8 mouse cellular contexts compared by ENCODE assay signal in genomic region chr1:160863027-160863426, GRCm38 (mm10). TPM values are rescaled to one million over a fixed set of nuclear protein-coding genes. Genes with fewer than 3 reads are reported as not detected.
DNase-seq lines count a peak whose midpoint lies in the region; ATAC-seq and TF ChIP-seq lines count a peak whose summit lies in the region.

No protein-coding gene starts in this region.

- no peaks in the 10 kb centered on the region for H3K4me1 ChIP-seq in heart, embryonic 12.5 days (replicated peaks)
- H3K4me1 ChIP-seq in liver, postnatal 0 days (ENCODE audit: insufficient read depth) = no peaks in the 10 kb centered on the region

- ATAC-seq in heart, embryonic 12.5 days (ENCODE audit: insufficient number of reproducible peaks, low FRiP score) = no peak
- ATAC-seq in liver, postnatal 0 days = peak; percentile 56

- peak; percentile 8 to 26 for DNase-seq in heart, adult 18-20 months
- peak; percentile 9 for DNase-seq in thymus, postnatal 25 days
- DNase-seq in thymus, postnatal 0 days (ENCODE audit: low spot score) = no peak
- peak; percentile 12 to 50 for DNase-seq in frontal cortex, postnatal 36 days (ENCODE audit: low spot score in 2 of 2)
- DNase-seq in liver, postnatal 0 days = no peak
- DNase-seq in yolk sac, embryonic 10.5 days (ENCODE audit: low spot score) = no peak
- DNase-seq in gastrocnemius, postnatal 10 days = no peak

- H3K27me3 ChIP-seq in heart, embryonic 12.5 days (replicated peaks) = no peaks in the 10 kb centered on the region
- H3K27me3 ChIP-seq in liver, postnatal 0 days (ENCODE audit: insufficient read depth, low read length) = no peaks in the 10 kb centered on the region

- 45% methylated on average over 4 of the region's 4 CpGs for WGBS in heart, embryonic 12.5 days
- WGBS in liver, postnatal 0 days (ENCODE audit: insufficient replicate concordance) = 53% methylated on average over 4 of the region's 4 CpGs

- H3K9me3 ChIP-seq in heart, embryonic 12.5 days (replicated peaks) = no peaks in the 10 kb centered on the region
- H3K9me3 ChIP-seq in liver, postnatal 0 days (ENCODE audit: low read length) = no peaks in the 10 kb centered on the region

- no peaks in the 10 kb centered on the region for H3K36me3 ChIP-seq in heart, embryonic 12.5 days
- H3K36me3 ChIP-seq in liver, postnatal 0 days (replicated peaks; ENCODE audit: insufficient read depth, low read length) = no peaks in the 10 kb centered on the region

- no peak overlapping the region for H3K4me2 ChIP-seq in heart, embryonic 12.5 days
- no peak overlapping the region for H3K4me2 ChIP-seq in liver, postnatal 0 days (ENCODE audit: low read depth, low read length)

- H3K9ac ChIP-seq in heart, embryonic 12.5 days = no peak overlapping the region
- no peak overlapping the region for H3K9ac ChIP-seq in liver, postnatal 0 days (replicated peaks)

- TF ChIP-seq CTCF in liver, postnatal 0 days (IDR thresholded peaks at IDR 0.05; ENCODE audit: low read depth) = peak; percentile 64

- no peak for TF ChIP-seq EP300 in liver, postnatal 0 days (IDR thresholded peaks at IDR 0.05; ENCODE audit: low read depth)

- H3K4me3 ChIP-seq in heart, embryonic 12.5 days = no peak overlapping the region
- H3K4me3 ChIP-seq in liver, postnatal 0 days (ENCODE audit: low read depth, low read length) = no peak overlapping the region

- no peak overlapping the region for H3K27ac ChIP-seq in heart, embryonic 12.5 days (ENCODE audit: poor library complexity, severe bottlenecking)
- no peak overlapping the region for H3K27ac ChIP-seq in liver, postnatal 0 days (ENCODE audit: low read depth)

RNA-seq across cellular contexts. Expression of gene Rc3h1, which starts 43.2 kb away (rescaled TPM):
- total RNA-seq in heart, adult 18-20 months (2021) = 10 to 100 TPM; 39.6 to 48.4 TPM
- polyA plus RNA-seq in heart, embryonic 12.5 days (2016; fragmentation: Nextera tagmentation; extraction: Ambion mirVana) = 7.9 and 9.6 TPM in 2 replicates
- 8.0 and 10.8 TPM in 2 replicates for polyA plus RNA-seq in thymus, postnatal 0 days (2015; fragmentation: Nextera tagmentation; extraction: Ambion mirVana)
- polyA plus RNA-seq in liver, postnatal 0 days (2015; fragmentation: Nextera tagmentation; extraction: Ambion mirVana) = 2.5 and 2.6 TPM in 2 replicates
- total RNA-seq in gastrocnemius, postnatal 10 days (2021) = 10 to 100 TPM; 32.1 to 36.9 TPM

Comparison
In these comparisons a context has a peak if more than half of its experiments do, and no peak if none do; other contexts are left out.
1. DNase-seq: peak in heart, adult 18-20 months (2 of 2), thymus, postnatal 25 days (single experiment) and frontal cortex, postnatal 36 days (2 of 2); none in thymus, postnatal 0 days (single experiment), liver, postnatal 0 days (single experiment), yolk sac, embryonic 10.5 days (single experiment) and gastrocnemius, postnatal 10 days (single experiment).